9 mouse cellular contexts compared by ENCODE assay signal in genomic region chr16:84135651-84136200, GRCm38 (mm10).
DNase-seq lines count a peak whose midpoint lies in the region; ATAC-seq and TF ChIP-seq lines count a peak whose summit lies in the region.
"Had no signal": no experiment of that assay in that cellular context is flagged by ENCODE, and none has a peak within 500 bp of the region (broad histone marks: within the 10 kb centered on the region; RNA-seq: fewer than 3 reads in every experiment).

No protein-coding gene starts in this region.

- H3K4me3 ChIP-seq in intestine, postnatal 0 days (ENCODE audit: low read depth, low read length): no peak overlapping the region
- H3K4me3 ChIP-seq in intestine, embryonic 16.5 days (ENCODE audit: low read length): no peak overlapping the region
- H3K4me3 ChIP-seq in hindbrain, embryonic 16.5 days (ENCODE audit: low read length): no peak overlapping the region
- H3K4me3 ChIP-seq in neural tube, embryonic 14.5 days (ENCODE audit: low read depth, low read length): no peak overlapping the region
- H3K4me3 ChIP-seq: embryonic facial prominence, embryonic 12.5 days had no signal

- no peaks in the 10 kb centered on the region for H3K27me3 ChIP-seq in intestine, postnatal 0 days (replicated peaks; ENCODE audit: control insufficient read depth, insufficient read depth, low read length)
- no peaks in the 10 kb centered on the region for H3K27me3 ChIP-seq in intestine, embryonic 16.5 days (replicated peaks; ENCODE audit: control insufficient read depth, insufficient read depth, low read length)
- H3K27me3 ChIP-seq in hindbrain, embryonic 16.5 days (replicated peaks; ENCODE audit: control insufficient read depth, insufficient read depth, low read length): no peaks in the 10 kb centered on the region
- H3K27me3 ChIP-seq in neural tube, embryonic 14.5 days (ENCODE audit: control insufficient read depth, insufficient read depth, low read length): no peaks in the 10 kb centered on the region
- H3K27me3 ChIP-seq: embryonic facial prominence, embryonic 12.5 days had no signal

- no peaks in the 10 kb centered on the region for H3K9me3 ChIP-seq in intestine, postnatal 0 days (ENCODE audit: control insufficient read depth)
- no peaks in the 10 kb centered on the region for H3K9me3 ChIP-seq in intestine, embryonic 16.5 days (ENCODE audit: control insufficient read depth, low read length)
- H3K9me3 ChIP-seq in hindbrain, embryonic 16.5 days (ENCODE audit: control insufficient read depth, low read length): no peaks in the 10 kb centered on the region
- H3K9me3 ChIP-seq in neural tube, embryonic 14.5 days (ENCODE audit: control insufficient read depth, low read length): no peaks in the 10 kb centered on the region
- H3K9me3 ChIP-seq: embryonic facial prominence, embryonic 12.5 days had no signal

- 62% methylated on average over 4 of the region's 4 CpGs for WGBS in intestine, postnatal 0 days
- WGBS in intestine, embryonic 16.5 days: 63% methylated on average over 4 of the region's 4 CpGs
- WGBS in hindbrain, embryonic 16.5 days: 53% methylated on average over 4 of the region's 4 CpGs
- 54% methylated on average over 4 of the region's 4 CpGs for WGBS in neural tube, embryonic 14.5 days

- H3K27ac ChIP-seq in intestine, postnatal 0 days (ENCODE audit: low read depth, low read length): no peak overlapping the region
- H3K27ac ChIP-seq in intestine, embryonic 16.5 days (ENCODE audit: low read length): no peak overlapping the region
- no peak overlapping the region for H3K27ac ChIP-seq in hindbrain, embryonic 16.5 days (ENCODE audit: low read depth, low read length)
- no peak overlapping the region for H3K27ac ChIP-seq in neural tube, embryonic 14.5 days (ENCODE audit: low read depth, low read length)
- H3K27ac ChIP-seq: embryonic facial prominence, embryonic 12.5 days had no signal

- peak; percentile 25 for DNase-seq in cerebellum, adult 9-10 months
- DNase-seq in urinary bladder, postnatal 10 days (ENCODE audit: low spot score): no peak
- DNase-seq in natural killer cell, adult 2 months (ENCODE audit: low spot score in 2 of 2): no peak

- TF ChIP-seq CTCF in intestine, postnatal 0 days (IDR thresholded peaks at IDR 0.05; ENCODE audit: low read depth): peak; percentile 49

- H3K36me3 ChIP-seq in intestine, postnatal 0 days (ENCODE audit: control insufficient read depth, insufficient read depth): no peaks in the 10 kb centered on the region
- H3K36me3 ChIP-seq in intestine, embryonic 16.5 days (ENCODE audit: control insufficient read depth, insufficient read depth, low read length): no peaks in the 10 kb centered on the region
- no peaks in the 10 kb centered on the region for H3K36me3 ChIP-seq in hindbrain, embryonic 16.5 days (ENCODE audit: control insufficient read depth, insufficient read depth, low read length)
- H3K36me3 ChIP-seq in neural tube, embryonic 14.5 days (ENCODE audit: control insufficient read depth, insufficient read depth, low read length): no peaks in the 10 kb centered on the region
- H3K36me3 ChIP-seq: embryonic facial prominence, embryonic 12.5 days had no signal

- H3K9ac ChIP-seq in intestine, postnatal 0 days (ENCODE audit: low read depth, low read length): no peak overlapping the region
- no peak overlapping the region for H3K9ac ChIP-seq in intestine, embryonic 16.5 days (ENCODE audit: low read depth, low read length)
- H3K9ac ChIP-seq in hindbrain, embryonic 16.5 days (ENCODE audit: low read depth, low read length): no peak overlapping the region
- no peak overlapping the region for H3K9ac ChIP-seq in neural tube, embryonic 14.5 days (replicated peaks; ENCODE audit: low read depth, low read length)
- H3K9ac ChIP-seq: embryonic facial prominence, embryonic 12.5 days had no signal

- no peak overlapping the region for H3K4me2 ChIP-seq in intestine, postnatal 0 days (replicated peaks; ENCODE audit: low read depth)
- H3K4me2 ChIP-seq in intestine, embryonic 16.5 days (ENCODE audit: low read depth, low read length): no peak overlapping the region
- H3K4me2 ChIP-seq in hindbrain, embryonic 16.5 days (ENCODE audit: low read length): no peak overlapping the region
- no peak overlapping the region for H3K4me2 ChIP-seq in neural tube, embryonic 14.5 days (ENCODE audit: low read depth, low read length)
- H3K4me2 ChIP-seq: embryonic facial prominence, embryonic 12.5 days had no signal

- no peaks in the 10 kb centered on the region for H3K4me1 ChIP-seq in intestine, postnatal 0 days (replicated peaks; ENCODE audit: control insufficient read depth, insufficient read depth, low read length)
- H3K4me1 ChIP-seq in intestine, embryonic 16.5 days (ENCODE audit: control insufficient read depth, insufficient read depth, low read length): no peaks in the 10 kb centered on the region
- no peaks in the 10 kb centered on the region for H3K4me1 ChIP-seq in hindbrain, embryonic 16.5 days (ENCODE audit: control insufficient read depth, insufficient read depth, low read depth, low read length)
- no peaks in the 10 kb centered on the region for H3K4me1 ChIP-seq in neural tube, embryonic 14.5 days (ENCODE audit: control insufficient read depth, insufficient read depth, low read length)
- H3K4me1 ChIP-seq: embryonic facial prominence, embryonic 12.5 days had no signal

- ATAC-seq in intestine, postnatal 0 days: no peak
- ATAC-seq in intestine, embryonic 16.5 days: no peak
- ATAC-seq in hindbrain, embryonic 16.5 days: peak; percentile 34; the same call in 1 of the 2 replicates
- peak; percentile 61; the same call in 1 of the 2 replicates for ATAC-seq in neural tube, embryonic 14.5 days (ENCODE audit: low read depth)
- ATAC-seq in CD4-positive, CD25-positive, alpha-beta regulatory T cell, adult 4 months: no peak

Comparison
In these comparisons a context has a peak if more than half of its experiments do, and no peak if none do; other contexts are left out.
1. ATAC-seq: peak in hindbrain, embryonic 16.5 days (single experiment) and neural tube, embryonic 14.5 days (single experiment); none in intestine, postnatal 0 days (single experiment), intestine, embryonic 16.5 days (single experiment) and CD4-positive, CD25-positive, alpha-beta regulatory T cell, adult 4 months (single experiment).